Mouse (Mus musculus) cerebellum, adult 2 months (tissue): ENCODE measurements around the gene Frrs1l. TPM values are rescaled to one million over a fixed set of nuclear protein-coding genes. Genes with fewer than 3 reads are reported as not detected.

ENCODE experiments used
- DNase-seq, 2 experiments: peaks; one replicate each; pipeline ENCODE4 v3.0.0; 2021
- H3K27ac ChIP-seq: fragments of 200-500 bp; 2 replicates; pipeline ENCODE4 v1.5.1; 2012; ENCODE audit warnings: low read length, control low read depth, inconsistent platforms; ENCODE audit not compliant: insufficient read depth
- H3K27me3 ChIP-seq: fragments of 200-500 bp; 2 replicates; pipeline ENCODE4 v1.6.1; 2012; ENCODE audit warnings: inconsistent platforms, mild to moderate bottlenecking, low read length, moderate library complexity; ENCODE audit not compliant: control insufficient read depth, insufficient read depth
- H3K4me1 ChIP-seq: fragments of 200-500 bp; 2 replicates; pipeline ENCODE4 v1.6.1; 2011; ENCODE audit warnings: low read length; ENCODE audit not compliant: control insufficient read depth, insufficient read depth
- H3K4me3 ChIP-seq: fragments of 200-500 bp; replicated peaks from 2 replicates; pipeline ENCODE3; 2011; ENCODE audit warnings: mild to moderate bottlenecking, low read depth, low read length, control low read depth; ENCODE audit not compliant: insufficient read depth
- CTCF ChIP-seq: fragments of 200-500 bp; IDR thresholded peaks from 2 replicates; pipeline ENCODE4 v1.5.1; 2011; ENCODE audit warnings: low read depth, mild to moderate bottlenecking, control low read depth, low read length, moderate library complexity, borderline replicate concordance; ENCODE audit not compliant: insufficient read depth
- POLR2A ChIP-seq: fragments of 200-500 bp; IDR thresholded peaks from 2 replicates; pipeline ENCODE4 v1.6.1; 2011; ENCODE audit warnings: low read length, control low read depth, borderline replicate concordance; ENCODE audit not compliant: insufficient read depth
- WGBS: fragments of 180-500 bp; shearing (Covaris S2); methylation state at CpG from one replicate; pipeline ENCODE4 v1.1.7; 2018; 5-methylcytosine and 5-hydroxymethylcytosine counted together
- polyA plus RNA-seq: library from polyadenylated mRNA; depleted of rRNA; stranded (reverse); fragments of >200 nt; gene quantifications from 2 replicates; pipeline ENCODE4 v1.2.3, GENCODE M21; 2012

Gene Frrs1l
- polyA plus RNA-seq, 1 experiment, result 102 TPM

DNA sequence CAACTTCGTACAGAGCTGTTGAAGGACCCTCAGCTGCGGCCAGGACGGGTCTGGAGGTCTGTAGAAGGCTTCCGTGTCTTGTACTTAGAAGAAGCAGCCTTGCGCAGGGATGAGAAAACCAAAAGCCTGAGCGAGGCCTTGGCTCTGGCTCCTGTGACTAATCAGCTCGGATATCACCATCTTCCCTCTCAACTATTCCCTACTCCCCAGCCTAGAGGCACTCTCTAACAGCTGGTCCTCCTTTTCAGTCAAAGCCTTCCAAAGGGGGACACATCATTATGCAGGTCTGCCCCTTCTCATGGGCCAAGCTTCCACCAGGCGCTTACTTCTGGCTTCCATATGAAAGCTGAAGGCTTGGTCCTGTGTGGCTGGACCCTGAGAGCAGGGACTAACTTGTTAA, 13.7 kb upstream of the Frrs1l start:
- no peak overlapping the region for H3K4me3 ChIP-seq
- no peak for DNase-seq
- H3K27ac ChIP-seq, result no peak overlapping the region
- H3K4me1 ChIP-seq, result peaks cover 3% of the 10 kb centered on the region
- WGBS, result 72% methylated on average over 8 of the region's 8 CpGs
- H3K27me3 ChIP-seq, result no peaks in the 10 kb centered on the region
- TF ChIP-seq CTCF (no peak), POLR2A (no peak)

- WGBS, result 60% methylated on average over 3 of the region's 3 CpGs
- no peak for DNase-seq
- Histone ChIP-seq H3K27me3 (no peaks in the 10 kb centered on the region), H3K4me3 (no peak overlapping the region), H3K27ac (no peak overlapping the region), H3K4me1 (peaks cover 3% of the 10 kb centered on the region)
- no peak for TF ChIP-seq POLR2A
- no peak for TF ChIP-seq CTCF
These were observed 12.6 kb upstream of the Frrs1l start for GRCm38 (mm10) chr4:57002751-57003150.

DNA sequence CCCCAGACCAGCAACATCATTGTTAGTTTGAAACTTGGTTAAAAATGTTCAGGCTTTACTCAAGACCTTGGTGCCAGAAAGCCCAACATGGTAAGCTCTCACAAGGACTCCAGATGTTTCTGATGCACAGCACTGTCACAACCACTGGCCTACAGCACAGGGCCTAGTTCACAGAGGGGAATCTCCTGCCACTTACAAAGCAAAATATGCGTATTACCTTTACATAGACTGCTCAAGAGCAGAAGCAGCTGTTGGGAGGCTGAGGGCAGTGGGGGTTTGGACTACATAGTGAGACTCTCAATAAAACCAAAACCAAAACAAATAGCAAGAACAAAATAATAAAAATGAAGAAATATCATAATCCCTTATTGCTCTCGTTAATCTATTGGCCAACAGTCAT, 11.2 kb upstream of the Frrs1l start:
- peaks cover 3% of the 10 kb centered on the region for H3K4me1 ChIP-seq
- H3K27ac ChIP-seq, result no peak overlapping the region
- H3K27me3 ChIP-seq, result no peaks in the 10 kb centered on the region
- no peak overlapping the region for H3K4me3 ChIP-seq
- TF ChIP-seq POLR2A (no peak), CTCF (no peak)
- DNase-seq, result no peak
- WGBS, result 94% methylated on average over 2 of the region's 2 CpGs

GRCm38 (mm10) chr4:56993331-56993730, 3.1 kb upstream of the Frrs1l start:
- TF ChIP-seq POLR2A (no peak), CTCF (no peak)
- no peak overlapping the region for H3K4me3 ChIP-seq
- H3K27me3 ChIP-seq, result no peaks in the 10 kb centered on the region
- WGBS, result 42% methylated on average over 7 of the region's 7 CpGs
- H3K27ac ChIP-seq, result no peak overlapping the region
- H3K4me1 ChIP-seq, result peaks cover 3% of the 10 kb centered on the region; the same call in 1 of the 2 replicates
- DNase-seq, result no peak

DNA sequence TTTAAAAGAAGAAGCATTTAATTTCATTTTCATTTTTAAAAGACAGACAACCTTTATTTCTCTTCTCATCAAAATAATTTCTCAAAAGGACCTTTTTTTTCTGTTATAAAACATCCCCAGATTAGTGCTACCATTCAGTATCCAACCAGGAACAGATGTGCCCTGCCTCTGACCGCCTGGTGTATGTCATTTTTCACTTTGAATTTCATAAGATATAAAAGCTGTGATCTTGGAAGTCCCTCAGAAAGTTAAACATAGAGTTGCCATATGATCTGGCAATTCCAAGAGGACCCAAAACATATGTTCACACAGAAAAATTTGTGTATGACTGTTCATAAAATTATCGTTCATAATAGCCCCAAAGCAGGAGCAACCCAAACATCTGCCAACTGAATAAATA, 1.8 kb upstream of the Frrs1l start:
- TF ChIP-seq CTCF, result no peak
- WGBS, result 68% methylated on average over 2 of the region's 2 CpGs
- Histone ChIP-seq H3K4me3 (no peak overlapping the region), H3K4me1 (peaks cover 12% of the 10 kb centered on the region; the same call in 1 of the 2 replicates), H3K27me3 (no peaks in the 10 kb centered on the region), H3K27ac (no peak overlapping the region)
- no peak for DNase-seq

DNA sequence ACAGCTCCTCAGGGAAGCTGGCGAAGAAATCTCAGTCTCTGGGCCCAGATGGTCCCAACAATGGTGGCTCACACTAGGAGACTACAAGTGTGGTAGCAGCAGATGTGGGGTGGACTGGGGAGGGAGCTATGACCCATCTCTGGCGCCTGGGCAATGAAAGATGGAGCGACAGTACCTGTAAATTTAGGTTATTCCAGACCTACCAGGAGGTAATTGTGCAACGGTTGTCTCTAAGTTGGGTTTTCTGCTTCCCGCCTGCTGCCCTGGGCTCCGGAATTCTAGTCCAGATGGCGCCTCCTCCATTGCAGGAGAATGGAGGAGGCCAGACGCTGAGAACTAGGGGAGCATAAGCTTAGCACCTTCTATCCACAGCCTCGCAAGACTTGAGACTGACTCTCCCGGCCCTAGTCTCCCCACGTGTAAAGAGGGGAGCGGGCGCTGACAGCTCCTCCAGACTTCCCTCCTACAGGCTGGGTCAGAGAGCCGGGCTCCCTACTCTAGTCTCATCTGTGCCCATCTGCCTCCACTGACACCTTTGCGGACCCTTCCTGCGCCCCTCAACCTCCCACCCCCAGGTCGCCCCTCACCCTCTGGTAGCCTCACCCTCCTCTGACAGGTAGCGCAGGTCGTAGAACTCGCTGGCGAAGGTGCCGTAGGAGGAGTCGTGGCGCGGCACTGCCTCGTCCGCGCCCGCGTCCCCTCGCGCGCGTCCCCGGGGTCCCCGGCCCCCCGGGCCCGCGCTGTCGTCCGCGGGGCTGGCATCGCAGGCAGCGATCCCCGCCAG, 568 bp downstream of the Frrs1l start:
- no peaks in the 10 kb centered on the region for H3K27me3 ChIP-seq
- DNase-seq, result peak; percentile 78 to 83
- TF ChIP-seq CTCF, result no peak
- TF ChIP-seq POLR2A, result 0 out of 2 replicates have a peak, but pooled peaks have one; percentile 4
- H3K4me3 ChIP-seq, result peak overlapping the region; percentile 85
- H3K27ac ChIP-seq, result peak overlapping the region; percentile 82
- 1% methylated on average over 45 of the region's 45 CpGs for WGBS
- peaks cover 13% of the 10 kb centered on the region for H3K4me1 ChIP-seq

DNA sequence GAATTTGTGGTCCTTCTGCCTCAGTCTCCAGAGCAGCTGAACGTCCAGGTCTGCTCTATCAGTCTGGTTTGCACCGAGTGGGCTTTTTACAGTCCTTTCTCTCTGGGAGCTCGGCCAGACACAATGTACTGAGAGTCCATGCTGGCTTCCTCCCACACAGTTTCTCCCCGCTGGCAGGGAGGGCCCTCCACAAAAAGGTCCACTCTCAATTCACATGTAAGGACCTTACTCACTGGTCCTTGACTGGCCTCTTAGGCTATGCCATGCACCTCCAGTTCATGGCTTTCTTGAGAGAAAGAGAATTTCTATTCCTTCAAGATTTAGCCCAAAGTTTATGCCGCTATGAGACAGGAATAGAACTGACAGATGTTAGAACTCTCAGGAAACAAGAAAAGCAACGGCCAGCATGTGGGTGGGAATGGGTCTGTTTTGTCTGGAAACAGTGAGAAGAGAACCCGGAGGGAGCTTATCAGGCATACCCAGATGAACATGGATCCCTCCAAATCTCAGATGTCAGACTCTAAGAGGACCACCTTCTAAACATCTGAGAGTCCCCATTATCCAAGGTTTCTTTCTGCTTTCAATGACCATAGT, 24.5 kb downstream of the Frrs1l start:
- WGBS, result 24% methylated on average over 7 of the region's 7 CpGs
- Histone ChIP-seq H3K4me1 (no peaks in the 10 kb centered on the region), H3K27ac (no peak overlapping the region), H3K27me3 (no peaks in the 10 kb centered on the region), H3K4me3 (no peak overlapping the region)
- DNase-seq, result peak in 1 of 2 experiments; percentile 34
- no peak for TF ChIP-seq CTCF
- no peak for TF ChIP-seq POLR2A

GRCm38 (mm10) chr4:56963687-56964086, 26.5 kb downstream of the Frrs1l start:
- TF ChIP-seq CTCF (no peak), POLR2A (no peak)
- no peaks in the 10 kb centered on the region for H3K27me3 ChIP-seq
- DNase-seq, result peak; percentile 66 to 80
- 32% methylated on average over 6 of the region's 6 CpGs for WGBS
- no peak overlapping the region; the same call in 1 of the 2 replicates for H3K27ac ChIP-seq
- H3K4me3 ChIP-seq, result no peak overlapping the region
- no peaks in the 10 kb centered on the region for H3K4me1 ChIP-seq

GRCm38 (mm10) chr4:56961320-56961925, 28.8 kb downstream of the Frrs1l start:
- TF ChIP-seq CTCF (no peak), POLR2A (no peak)
- 86% methylated on average over 12 of the region's 12 CpGs for WGBS

More at GRCm38 (mm10) chr4:56961320-56961925, 28.8 kb downstream of the Frrs1l start:
- H3K4me1 ChIP-seq, result no peaks in the 10 kb centered on the region
- DNase-seq, result no peak
- no peak overlapping the region for H3K4me3 ChIP-seq
- H3K27me3 ChIP-seq, result no peaks in the 10 kb centered on the region
- H3K27ac ChIP-seq, result no peak overlapping the region
